Mouse (Mus musculus) myocyte (in vitro differentiated cells): ENCODE data around the gene Afdn.

ENCODE experiments used
- CEBPB ChIP-seq: IDR thresholded peaks from 2 replicates; pipeline ENCODE4 v1.6.1; 2011; ENCODE audit warnings: mild to moderate bottlenecking, moderate library complexity; ENCODE audit not compliant: poor library complexity, insufficient read depth, severe bottlenecking
- E2F4 ChIP-seq: IDR thresholded peaks from one replicate; pipeline ENCODE4 v1.6.1; 2011; ENCODE audit warnings: mild to moderate bottlenecking, control low read depth, moderate library complexity; ENCODE audit not compliant: insufficient read depth
- MAX ChIP-seq: IDR thresholded peaks from one replicate; pipeline ENCODE4 v1.6.1; 2011; ENCODE audit warnings: low read depth, mild to moderate bottlenecking, control low read depth
- MYOD1 ChIP-seq, 3 experiments: IDR thresholded peaks; one replicate each; pipeline ENCODE4 v1.6.1; 2011; ENCODE audit warnings: control low read depth in 2 of 3, low read depth in 2 of 3, mild to moderate bottlenecking in 2 of 3, moderate library complexity in 1 of 3; ENCODE audit not compliant: insufficient read length in 2 of 3, control insufficient read depth in 1 of 3
- MYOG ChIP-seq, 3 experiments: IDR thresholded peaks; one replicate each; pipeline ENCODE4 v1.6.1; 2011; ENCODE audit warnings: control low read depth in 2 of 3, low read depth in 2 of 3, mild to moderate bottlenecking in 2 of 3; ENCODE audit not compliant: insufficient read length in 2 of 3, control insufficient read depth in 1 of 3, insufficient read depth in 1 of 3
- POLR2A ChIP-seq: IDR thresholded peaks from one replicate; pipeline ENCODE4 v1.6.1; 2011; ENCODE audit warnings: low read depth, mild to moderate bottlenecking, control low read depth, moderate library complexity; ENCODE audit not compliant: insufficient read length
- POLR2AphosphoS2 ChIP-seq: IDR thresholded peaks from one replicate; pipeline ENCODE4 v1.6.1; 2011; ENCODE audit warnings: low read depth, control low read depth; ENCODE audit not compliant: insufficient read length
- REST ChIP-seq: IDR thresholded peaks from one replicate; pipeline ENCODE4 v1.6.1; 2011; ENCODE audit warnings: mild to moderate bottlenecking, control low read depth, moderate library complexity; ENCODE audit not compliant: insufficient read depth, insufficient read length
- SRF ChIP-seq: IDR thresholded peaks from one replicate; pipeline ENCODE4 v1.6.1; 2011; ENCODE audit warnings: low read depth; ENCODE audit not compliant: control insufficient read depth, insufficient read length
- TCF12 ChIP-seq: IDR thresholded peaks from one replicate; pipeline ENCODE4 v1.6.1; 2011; ENCODE audit warnings: mild to moderate bottlenecking, control low read depth; ENCODE audit not compliant: poor library complexity, insufficient read depth, severe bottlenecking
- TCF3 ChIP-seq: IDR thresholded peaks from one replicate; pipeline ENCODE4 v1.6.1; 2011; ENCODE audit warnings: low read depth, control low read depth; ENCODE audit not compliant: insufficient read length
- USF1 ChIP-seq: IDR thresholded peaks from one replicate; pipeline ENCODE4 v1.6.1; 2011; ENCODE audit warnings: low read depth, mild to moderate bottlenecking, control low read depth, moderate library complexity

DNA sequence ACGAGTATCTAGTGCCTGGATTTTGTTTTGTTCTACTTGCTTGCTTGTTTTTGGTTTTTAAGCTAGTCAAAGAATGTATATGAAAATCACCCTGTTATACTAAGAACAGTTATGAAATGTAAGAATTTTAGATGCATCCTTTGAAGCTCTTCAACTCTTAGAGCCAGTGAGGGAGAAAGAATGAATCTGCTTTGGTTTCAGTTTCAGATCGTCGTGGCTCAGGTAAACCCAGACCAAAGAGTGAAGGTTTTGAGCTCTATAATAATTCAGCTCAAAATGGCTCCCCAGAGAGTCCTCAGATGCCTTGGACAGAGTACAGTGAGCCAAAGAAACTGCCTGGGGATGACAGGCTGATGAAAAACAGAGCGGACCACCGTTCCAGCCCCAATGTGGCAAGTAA, 123.2 kb downstream of the Afdn start:
- TF ChIP-seq SRF (no peak), TCF12 (no peak), POLR2A (no peak), CEBPB (no peak), REST (no peak), MYOG (IDR thresholded peaks at IDR 0.05; ENCODE audit: control insufficient read depth in 1 of 3, insufficient read depth in 1 of 3, insufficient read length in 2 of 3, low read depth in 2 of 3) (no peak), MYOD1 (IDR thresholded peaks at IDR 0.05; ENCODE audit: control insufficient read depth in 1 of 3, insufficient read length in 2 of 3, low read depth in 2 of 3) (no peak), MAX (no peak), USF1 (no peak), TCF3 (no peak), POLR2AphosphoS2 (no peak), E2F4 (no peak)
